Mouse (Mus musculus): ENCODE measurements at regions not wholly inside any gene's neighbourhood (a gene's known extent, or its start where the extent isn't known, plus 50 kb on each side); places are given as distances from the start of the nearest gene placed in this dataset.
A peak's percentile ranks its signal among the peaks of the same experiment; 100 is the strongest.

DNA sequence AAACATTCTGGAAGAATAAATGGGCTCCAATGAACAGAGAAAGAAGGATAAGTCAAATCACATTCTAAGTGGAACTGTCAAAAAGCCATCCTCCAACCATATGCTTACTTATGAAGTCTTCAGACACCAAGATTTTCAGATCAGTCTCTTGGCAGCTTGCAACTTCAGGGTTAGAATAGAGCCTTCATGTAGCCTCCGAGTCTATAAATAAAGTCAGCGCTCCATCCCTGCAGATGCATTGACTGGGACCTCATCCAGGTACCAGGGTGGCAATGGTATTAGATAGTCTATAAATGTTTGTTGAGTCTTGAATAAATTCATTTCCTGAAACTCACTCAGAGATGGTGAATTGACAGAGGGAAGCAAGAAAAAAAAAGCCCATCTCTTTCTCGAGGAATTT, 107.2 kb upstream of the Eepd1 start:
- DNase-seq (ENCODE audit: low read depth, low spot score) = no peak

DNA sequence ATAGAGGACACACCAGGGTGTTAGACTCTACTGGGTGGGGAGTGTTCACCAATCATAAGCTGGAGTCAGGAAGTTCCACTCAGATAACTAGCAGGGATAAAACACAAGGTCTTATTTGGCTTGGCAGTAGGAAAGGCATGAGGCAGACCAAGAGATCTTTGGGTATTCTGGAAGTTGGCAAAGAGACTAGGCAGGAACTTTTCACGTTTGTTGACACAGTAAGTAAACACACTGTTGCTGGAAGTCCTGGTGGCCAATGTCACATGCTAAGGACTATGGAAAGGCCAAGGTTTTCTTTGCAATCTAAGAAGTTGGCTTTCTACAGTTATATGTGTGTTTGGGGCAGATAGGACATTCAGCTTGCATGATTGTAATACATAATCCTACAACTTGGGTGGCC, 105.1 kb upstream of the Eepd1 start:
- no peak for DNase-seq (ENCODE audit: low read depth, low spot score)

DNA sequence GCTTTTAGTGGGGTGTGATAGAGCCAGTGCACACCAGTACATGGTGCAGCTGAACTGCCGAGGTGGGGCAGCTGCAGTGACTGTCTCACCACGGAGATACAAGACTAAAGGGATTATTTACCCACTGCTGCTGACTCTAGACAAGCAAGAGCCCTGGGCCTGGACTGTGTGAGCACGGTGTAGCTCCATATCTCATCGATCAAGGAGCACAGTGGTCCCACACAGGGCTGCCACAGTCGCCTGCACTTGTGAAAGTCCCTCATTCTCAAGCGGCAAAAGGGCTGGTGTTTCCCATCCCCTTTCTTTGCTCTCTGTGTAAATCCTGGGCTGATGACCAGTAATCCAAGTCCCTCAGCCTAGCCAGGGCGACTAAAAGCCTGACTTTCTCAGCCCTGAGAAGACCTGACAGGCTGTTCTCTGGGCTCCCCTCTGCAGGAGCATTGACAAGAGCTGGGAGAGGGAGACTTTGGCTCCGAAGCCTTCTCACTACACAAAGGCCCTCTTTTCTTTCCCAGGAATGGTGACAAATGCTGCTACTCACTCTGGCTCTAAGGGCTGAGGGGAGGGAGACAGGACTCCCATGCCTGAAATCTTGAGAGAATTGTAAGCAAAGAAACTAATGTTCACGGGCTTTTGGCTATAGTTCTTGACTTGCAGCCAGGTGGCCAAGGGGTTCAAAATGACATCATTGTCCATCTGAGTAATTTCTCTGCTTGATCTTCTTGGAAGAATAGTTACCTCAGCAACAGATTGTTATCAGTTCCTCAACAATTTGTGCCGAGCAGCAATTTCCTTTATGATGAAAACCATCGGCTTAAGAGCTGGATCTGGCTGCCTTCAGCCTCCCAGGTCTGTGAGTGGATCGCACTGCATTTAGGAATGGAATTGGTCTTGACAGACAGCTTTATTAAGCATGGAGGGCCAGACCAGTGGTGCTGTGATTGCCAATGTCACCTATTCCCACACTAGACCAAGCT, 103.3 kb upstream of the Eepd1 start:
- DNase-seq (ENCODE audit: low read depth, low spot score) = no peak

DNA sequence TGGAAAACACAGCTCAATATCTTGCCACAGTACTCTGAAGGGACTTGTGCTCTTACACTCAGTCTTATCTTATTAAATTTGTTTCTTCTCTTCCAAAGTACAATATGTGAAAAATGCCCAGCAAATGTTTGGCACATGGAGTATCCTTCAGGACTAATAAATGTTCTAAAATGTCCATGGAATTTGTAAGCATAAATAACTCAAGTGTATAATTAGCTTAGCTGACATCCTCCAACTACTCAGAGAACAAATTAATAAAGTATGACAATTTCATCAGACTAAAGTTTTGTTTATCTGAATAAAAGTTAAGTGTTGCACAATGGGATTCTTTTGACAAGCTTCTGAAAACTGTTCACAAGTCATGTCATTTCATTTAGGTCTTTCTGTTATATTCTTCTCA, 96.0 kb upstream of the Eepd1 start:
- no peak for DNase-seq (ENCODE audit: low read depth, low spot score)

DNA sequence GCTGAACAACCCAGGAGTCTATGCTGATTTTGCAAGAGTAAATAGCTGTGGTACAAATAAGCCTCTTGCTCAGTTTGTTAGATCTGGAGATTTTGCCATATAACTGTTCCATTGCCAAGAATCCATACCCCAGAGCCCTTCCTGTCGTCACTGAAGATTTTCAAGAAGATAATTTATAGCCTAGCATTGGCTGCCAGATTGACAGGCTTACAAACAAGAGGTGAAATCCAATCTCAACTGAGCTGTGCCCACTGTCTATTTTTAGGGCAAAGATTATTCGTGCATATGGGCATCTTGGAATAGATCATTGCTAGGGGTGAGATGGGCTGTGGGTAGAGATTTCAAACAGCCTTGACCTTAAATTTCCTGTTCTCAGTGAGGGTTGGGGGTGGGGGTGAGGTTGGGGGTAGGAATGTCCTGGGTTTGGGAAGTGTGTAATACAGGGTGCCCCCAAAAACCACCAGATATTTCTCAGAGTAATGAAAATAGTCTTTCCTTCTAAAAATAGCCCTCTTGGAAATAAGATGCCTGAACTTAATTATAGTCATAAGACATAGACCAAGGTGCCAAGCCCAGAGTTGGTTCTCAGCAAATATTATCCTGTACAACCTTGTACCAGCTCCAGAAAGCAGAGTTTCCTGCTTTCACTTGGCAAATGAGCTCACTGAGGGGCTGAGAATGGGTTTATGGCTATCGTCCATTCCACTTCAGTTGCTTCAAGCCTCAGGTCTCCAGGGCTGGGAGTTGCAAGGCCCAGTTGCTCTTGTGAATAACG, 93.3 kb upstream of the Eepd1 start:
- peak; percentile 87 for DNase-seq (ENCODE audit: low read depth, low spot score)

DNA sequence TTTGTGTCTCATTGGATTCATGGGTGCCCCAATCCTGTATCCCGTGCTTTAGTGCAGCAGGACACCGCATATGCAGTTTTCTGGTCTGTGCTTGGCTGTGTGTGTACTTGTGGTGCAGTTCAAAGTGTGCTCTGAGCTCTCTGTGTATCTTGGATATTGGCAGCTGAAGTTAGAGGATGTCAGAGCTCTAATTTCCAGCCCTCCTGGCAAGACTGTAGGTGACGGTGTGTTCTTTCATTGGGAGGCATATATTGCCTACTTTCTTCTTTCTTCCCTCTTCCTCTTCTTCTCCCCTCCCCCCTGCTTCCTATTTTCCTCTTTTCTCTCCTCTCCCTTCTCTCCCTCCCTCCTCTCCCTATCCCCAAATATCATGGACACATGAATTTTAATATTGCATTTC, 92.0 kb upstream of the Eepd1 start:
- DNase-seq (ENCODE audit: low read depth, low spot score) = peak; percentile 78

DNA sequence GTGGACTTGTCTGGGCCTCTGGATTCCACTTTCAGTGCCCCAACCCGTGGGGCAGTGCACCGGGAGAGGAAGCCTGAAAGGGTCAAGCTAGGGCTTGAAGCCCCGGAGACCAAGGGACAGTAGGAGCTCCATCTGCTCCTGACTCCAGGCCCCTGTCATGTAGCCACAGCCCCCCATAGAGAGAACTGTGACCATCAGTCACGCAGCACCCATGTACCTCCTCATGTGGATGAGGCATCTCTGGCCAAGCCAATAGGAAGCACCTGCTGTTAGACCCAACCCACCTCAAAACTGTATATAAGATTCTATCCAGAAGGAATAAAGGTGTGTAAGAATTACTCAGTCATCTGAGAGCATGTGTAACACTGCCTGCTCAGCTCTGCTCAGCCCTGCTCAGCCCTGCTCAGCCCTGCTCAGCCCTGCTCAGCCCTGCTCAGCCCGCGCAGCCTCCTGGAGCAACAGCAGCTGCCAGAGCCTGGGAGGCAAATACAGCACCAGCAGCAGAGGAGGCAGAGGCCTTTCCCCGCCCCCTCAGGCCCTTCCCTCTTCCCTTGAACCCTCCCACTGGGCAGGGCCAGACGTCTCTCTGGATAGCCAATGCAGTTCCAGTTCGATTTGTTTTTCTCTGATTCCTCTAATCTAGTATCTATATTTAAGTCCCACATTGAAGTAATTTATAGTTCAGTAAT, 80.6 kb upstream of the Eepd1 start:
- no peak for DNase-seq (ENCODE audit: low read depth, low spot score)

DNA sequence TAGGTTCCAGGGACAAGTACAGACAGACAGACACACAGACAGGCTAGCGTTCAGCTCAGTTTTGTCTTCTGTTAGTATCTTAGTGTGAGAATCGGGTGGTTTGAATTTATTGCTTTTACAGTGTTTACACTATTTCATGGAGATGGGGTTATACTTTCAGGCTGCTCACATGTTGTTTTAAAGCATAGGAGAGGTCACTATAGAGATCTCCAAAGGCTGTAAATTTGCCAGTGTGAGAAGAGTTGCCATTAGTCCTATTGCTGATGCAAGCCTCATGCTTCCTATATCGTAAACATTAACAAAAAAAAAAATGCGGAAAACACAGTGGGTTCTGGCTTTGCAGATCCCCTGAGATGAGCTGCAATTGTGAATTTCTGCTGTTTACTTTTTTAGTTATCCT, 75.5 kb upstream of the Eepd1 start:
- no peak for DNase-seq (ENCODE audit: low read depth, low spot score)

DNA sequence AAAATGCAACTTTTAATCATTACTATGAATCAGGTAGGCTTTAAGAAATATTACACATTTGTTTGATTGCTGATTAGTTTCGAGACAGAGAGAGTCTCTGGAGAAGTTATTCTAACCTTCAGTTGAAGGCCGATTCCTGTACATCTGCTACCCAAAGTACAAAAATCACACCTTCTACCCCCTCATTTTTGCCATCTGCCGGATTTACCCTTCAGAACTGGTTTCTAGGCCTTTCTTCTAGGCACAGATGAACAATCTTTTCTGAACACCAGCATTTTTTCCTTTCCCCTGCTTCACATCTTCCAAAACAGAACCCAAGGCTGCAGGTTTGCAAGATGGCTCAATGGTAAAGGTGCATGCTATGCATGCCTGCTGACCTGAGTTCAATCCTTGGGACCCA, 72.8 kb upstream of the Eepd1 start:
- DNase-seq (ENCODE audit: low read depth, low spot score) = no peak

DNA sequence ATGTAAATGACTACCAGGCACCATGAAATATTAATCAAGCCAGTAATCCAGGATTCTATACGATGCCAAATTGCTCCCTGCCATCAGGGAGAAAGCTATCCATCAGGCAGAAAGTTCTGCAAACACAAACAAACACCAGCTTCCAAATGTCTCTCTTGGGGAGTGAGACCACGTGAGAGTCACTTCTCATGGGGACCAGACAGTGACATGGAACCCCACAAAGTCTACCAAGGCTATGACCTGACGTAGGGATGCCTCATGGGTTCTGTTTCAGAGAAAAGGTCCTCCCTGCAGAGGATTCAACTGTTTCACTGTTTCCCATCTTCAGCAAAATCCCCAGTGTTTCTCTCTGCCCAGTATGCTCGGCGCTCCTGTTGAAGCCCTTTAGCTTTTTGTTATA, 71.6 kb upstream of the Eepd1 start:
- DNase-seq (ENCODE audit: low read depth, low spot score) = no peak

DNA sequence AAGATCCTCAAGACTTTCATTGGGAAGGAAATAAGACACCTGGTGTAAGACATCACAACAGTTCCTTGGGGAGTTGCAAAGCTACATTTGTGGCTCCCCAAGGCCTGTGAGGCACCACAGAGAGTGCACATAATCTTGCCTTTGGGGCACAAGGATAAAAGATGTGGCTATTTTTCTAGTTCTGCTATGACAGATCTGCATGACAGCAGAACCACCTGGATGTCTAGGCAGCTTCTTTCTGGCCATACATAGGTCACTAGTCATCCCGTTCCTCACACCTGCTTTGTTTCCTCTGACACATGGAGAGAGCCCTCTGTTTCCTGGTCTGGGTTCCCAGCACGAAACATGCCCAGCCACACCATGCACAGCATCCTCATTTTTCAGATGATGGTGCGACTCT, 67.5 kb upstream of the Eepd1 start:
- DNase-seq (ENCODE audit: low read depth, low spot score) = no peak

DNA sequence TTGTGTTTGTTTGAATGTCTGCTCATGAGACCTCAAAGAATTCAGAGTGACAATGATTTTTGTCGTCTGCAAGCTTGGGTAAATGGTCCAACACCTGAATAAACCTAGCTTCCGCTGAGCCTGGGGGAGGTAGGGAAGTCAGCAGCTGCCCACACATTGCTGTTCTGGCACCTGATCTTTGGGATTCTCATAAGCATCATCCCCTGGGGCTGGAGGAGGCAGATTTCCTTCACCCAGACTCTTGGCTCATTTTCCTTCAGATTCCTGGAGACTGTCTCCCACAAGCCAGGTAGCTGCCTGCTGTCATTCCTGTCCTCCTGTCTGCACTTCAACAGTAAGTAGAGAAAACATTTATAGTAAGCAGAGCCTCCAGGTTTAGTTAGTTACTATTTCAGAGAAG, 67.0 kb upstream of the Eepd1 start:
- DNase-seq (ENCODE audit: low read depth, low spot score) = no peak

DNA sequence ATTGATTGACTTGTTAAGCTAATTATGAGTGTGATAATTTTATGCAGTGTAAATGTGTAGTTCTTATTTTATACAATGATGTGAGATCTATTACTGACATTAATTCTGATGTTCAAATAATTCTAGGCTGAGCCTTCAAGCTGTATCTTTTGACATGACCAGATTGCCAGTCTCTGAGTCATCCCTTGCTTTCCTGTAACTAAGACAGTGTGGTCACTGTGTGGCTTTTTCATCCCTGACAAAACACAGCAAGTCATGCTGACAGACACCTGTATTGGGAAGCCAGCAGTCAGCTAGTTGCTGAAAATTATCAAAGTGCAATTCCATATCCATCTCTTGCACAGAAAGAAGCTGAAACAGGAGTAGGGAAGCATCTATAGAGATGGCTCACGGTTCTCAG, 54.4 kb upstream of the Eepd1 start:
- no peak for DNase-seq (ENCODE audit: low read depth, low spot score)

DNA sequence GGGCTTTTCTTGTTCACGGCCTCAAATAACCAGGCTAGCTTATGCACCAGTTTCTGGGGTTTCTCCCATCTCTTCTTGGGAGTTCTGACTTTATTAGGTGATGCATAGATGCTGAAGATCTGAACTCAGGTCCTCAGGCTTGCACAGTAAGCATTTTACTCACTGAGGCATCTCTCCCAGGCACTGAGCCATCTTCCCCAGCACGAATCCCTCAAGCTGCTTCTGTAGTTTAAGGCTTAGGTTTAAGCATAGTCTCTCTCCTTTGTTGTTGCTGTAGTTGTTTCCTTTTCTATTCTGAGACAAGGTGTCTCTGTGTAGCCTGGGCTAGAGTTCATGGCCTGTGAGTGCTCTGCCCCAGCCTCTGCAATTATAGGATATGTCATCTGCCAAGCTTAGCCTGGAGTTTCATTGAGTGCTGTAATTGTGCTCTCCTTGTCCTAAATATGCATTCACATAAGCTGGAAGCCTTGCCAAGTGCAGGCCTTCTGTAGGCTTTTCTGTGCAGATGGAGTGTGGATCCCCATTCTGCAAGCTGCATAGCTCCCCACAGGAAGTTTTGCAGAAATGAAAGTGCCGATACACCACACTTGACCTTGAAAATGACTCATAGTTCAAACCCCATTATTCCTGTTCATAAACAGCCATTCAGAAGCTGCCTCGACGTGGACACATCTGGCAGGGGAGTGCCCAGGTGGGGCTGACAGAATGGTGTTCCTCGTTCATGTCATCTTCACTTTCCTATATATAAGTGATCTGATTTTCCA, 51.7 kb upstream of the Eepd1 start:
- no peak for DNase-seq (ENCODE audit: low read depth, low spot score)

All from skeletal muscle tissue, adult 2 months (tissue).